Mouse (Mus musculus) adrenal gland, postnatal 4 days (tissue): ENCODE results near the gene Slc36a2. TPM values are rescaled to one million over a fixed set of nuclear protein-coding genes. Genes with fewer than 3 reads are reported as not detected.

Experiments used
- total RNA-seq, 2 experiments: library from RNA; stranded (reverse); gene quantifications; 2 replicates each; pipeline ENCODE4 v1.2.3; 2021

Gene Slc36a2
- total RNA-seq, 2 experiments from 2014 or later: 45.2 to 66.6 TPM

Other genes with a start within 250 kb of the Slc36a2 start
- gene Tnip1, start 222.2 kb downstream of the Slc36a2 start, total RNA-seq: 10 to 100 TPM; 73.4 to 75.0 TPM
- gene Anxa6, start 151.6 kb downstream of the Slc36a2 start, total RNA-seq: 100 to 1,000 TPM; 169 to 172 TPM
- 1 to 10 TPM; 4.9 to 5.0 TPM for gene Ccdc69, start 106.9 kb downstream of the Slc36a2 start, total RNA-seq
- 100 to 1,000 TPM; 114 to 115 TPM for gene Gm2a, start 87.0 kb downstream of the Slc36a2 start, total RNA-seq
- not detected for gene Slc36a3, start 33.4 kb downstream of the Slc36a2 start, total RNA-seq
- gene Slc36a1, start 19.3 kb upstream of the Slc36a2 start, total RNA-seq: 10 to 100 TPM; 35.5 to 35.6 TPM
- gene Fat2, start 151.5 kb upstream of the Slc36a2 start, total RNA-seq: under 1 TPM; 0.11 to 0.22 TPM
- 1,000 to 10,000 TPM; 2,300 to 2,476 TPM for gene Sparc, start 238.1 kb upstream of the Slc36a2 start, total RNA-seq